ENCODE assay signal across 7 mouse cellular contexts in genomic region chr1:180719951-180720689, GRCm38 (mm10). TPM values are rescaled to one million over a fixed set of nuclear protein-coding genes. Genes with fewer than 3 reads are reported as not detected.
A peak's percentile ranks its signal among the peaks of the same experiment; 100 is the strongest.
DNase-seq lines count a peak whose midpoint lies in the region; ATAC-seq and TF ChIP-seq lines count a peak whose summit lies in the region.

No protein-coding gene starts in this region.

- no peak overlapping the region for H3K4me3 ChIP-seq in bone marrow, adult 2 months (replicated peaks; ENCODE audit: control insufficient read depth, low read depth, low read length)
- H3K4me3 ChIP-seq in small intestine, adult 2 months (ENCODE audit: low read depth, low read length) = no peak overlapping the region

- peaks cover 2% of the 10 kb centered on the region; the same call in 1 of the 2 replicates for H3K4me1 ChIP-seq in bone marrow, adult 2 months (ENCODE audit: control insufficient read depth, insufficient read depth, low read length)
- H3K4me1 ChIP-seq in small intestine, adult 2 months (ENCODE audit: control insufficient read depth, insufficient read depth, insufficient read length, low read length) = no peaks in the 10 kb centered on the region; the same call in 1 of the 2 replicates

- no peak for TF ChIP-seq POLR2A in bone marrow, adult 2 months (IDR thresholded peaks at IDR 0.05; ENCODE audit: borderline replicate concordance, control insufficient read depth, low read depth, low read length)
- no peak for TF ChIP-seq POLR2A in small intestine, adult 2 months (IDR thresholded peaks at IDR 0.05; ENCODE audit: low read depth, low read length)

- H3K27ac ChIP-seq in bone marrow, adult 2 months (ENCODE audit: control insufficient read depth, insufficient read depth, low read depth, low read length, poor library complexity) = no peak overlapping the region
- no peak overlapping the region for H3K27ac ChIP-seq in small intestine, adult 2 months (ENCODE audit: insufficient read depth, low read depth, low read length)

- peak; percentile 74 for ATAC-seq in erythroid progenitor cell, adult 5-6 weeks (replicated peaks; ENCODE audit: low FRiP score, poor library complexity, severe bottlenecking)
- peak; percentile 86 for ATAC-seq in megakaryocyte progenitor cell, adult 5-6 weeks (replicated peaks; ENCODE audit: poor library complexity)

- 48% methylated on average over 5 of the region's 5 CpGs for WGBS in bone marrow, adult 2 months
- WGBS in small intestine, adult 2 months = 23% methylated on average over 5 of the region's 5 CpGs

- H3K36me3 ChIP-seq in small intestine, adult 2 months (ENCODE audit: control insufficient read depth, insufficient read depth, low read length) = no peaks in the 10 kb centered on the region

- peak; percentile 97 for TF ChIP-seq CTCF in bone marrow, adult 2 months (IDR thresholded peaks at IDR 0.05; ENCODE audit: control insufficient read depth, insufficient read depth, low read length)
- peak; percentile 97; the same call in 1 of the 2 replicates for TF ChIP-seq CTCF in small intestine, adult 2 months (IDR thresholded peaks at IDR 0.05; ENCODE audit: extremely low read depth, insufficient read length, insufficient replicate concordance, low read depth, low read length)

- DNase-seq in MEL-GATA-1-ER (ENCODE audit: extremely low read depth, low read depth) = peak; percentile 56
- DNase-seq in heart, postnatal 36 days = peak; percentile 85 to 92
- peak; percentile 74 to 79 for DNase-seq in layer of hippocampus, postnatal 14 days (ENCODE audit: low spot score in 2 of 2)

- intact Hi-C loops in heart, postnatal 36 days (cut with DNase I) = loop anchor here (1.0 kb wide), 1 partner anchor 44 kb away; no protein-coding TSS in a partner anchor

- no peaks in the 10 kb centered on the region for H3K27me3 ChIP-seq in small intestine, adult 2 months (ENCODE audit: control insufficient read depth, insufficient read depth, low read length)

RNA-seq across cellular contexts. Expression of gene Acbd3, which starts 5.7 kb away (rescaled TPM):
- 11.7 and 16.1 TPM in 2 replicates for polyA plus RNA-seq in bone marrow, adult 2 months (2011; ENCODE audit: insufficient read depth, insufficient read length, low replicate concordance, missing spikeins)
- total RNA-seq in erythroid progenitor cell, adult 5-6 weeks (2015; ENCODE audit: low replicate concordance) = 14.8 and 18.9 TPM in 2 replicates
- 22.2 and 26.7 TPM in 2 replicates for total RNA-seq in erythroid progenitor cell, adult 5-6 weeks (2017; ENCODE audit: low replicate concordance)
- 10 to 100 TPM; 22.5 to 23.4 TPM for total RNA-seq in heart, postnatal 36 days (2021)
- total RNA-seq in layer of hippocampus, postnatal 14 days (2021) = 10 to 100 TPM; 29.9 to 31.7 TPM
- 23.9 and 27.3 TPM in 2 replicates for total RNA-seq in megakaryocyte progenitor cell, adult 5-6 weeks (2015)
- 43.0 and 46.5 TPM in 2 replicates for total RNA-seq in megakaryocyte progenitor cell, adult 5-6 weeks (2017)
- polyA plus RNA-seq in small intestine, adult 2 months (2012; rRNA removed) = 5.5 and 10.7 TPM in 2 replicates

RNA-seq across cellular contexts. Expression of gene Mixl1, which starts 23.3 kb away (rescaled TPM):
- 0.56 and 1.3 TPM in 2 replicates for polyA plus RNA-seq in bone marrow, adult 2 months (2011; ENCODE audit: insufficient read depth, insufficient read length, low replicate concordance, missing spikeins)
- not detected in 2 replicates for total RNA-seq in erythroid progenitor cell, adult 5-6 weeks (2015; ENCODE audit: low replicate concordance)
- total RNA-seq in erythroid progenitor cell, adult 5-6 weeks (2017; ENCODE audit: low replicate concordance) = not detected in 2 replicates
- not detected for total RNA-seq in heart, postnatal 36 days (2021)
- total RNA-seq in layer of hippocampus, postnatal 14 days (2021) = under 1 TPM in 1 of 2 experiments, not detected in 1; 0.17 TPM
- not detected in 2 replicates for total RNA-seq in megakaryocyte progenitor cell, adult 5-6 weeks (2015)
- total RNA-seq in megakaryocyte progenitor cell, adult 5-6 weeks (2017) = not detected in 2 replicates
- polyA plus RNA-seq in small intestine, adult 2 months (2012; rRNA removed) = not detected in 2 replicates
